Mouse (Mus musculus): ENCODE measurements around the gene Cdk6. TPM values are rescaled to one million over a fixed set of nuclear protein-coding genes. Genes with fewer than 3 reads are reported as not detected.
"Not testable (repeated sequence)": the region's sequence is repeated elsewhere in the genome, so short reads cannot be mapped to it uniquely, and the experiment has no call there.

Gene Cdk6
- total and polyA plus RNA-seq, 3 experiments, result 4.0 to 10.6 (median 8.1) TPM

DNA sequence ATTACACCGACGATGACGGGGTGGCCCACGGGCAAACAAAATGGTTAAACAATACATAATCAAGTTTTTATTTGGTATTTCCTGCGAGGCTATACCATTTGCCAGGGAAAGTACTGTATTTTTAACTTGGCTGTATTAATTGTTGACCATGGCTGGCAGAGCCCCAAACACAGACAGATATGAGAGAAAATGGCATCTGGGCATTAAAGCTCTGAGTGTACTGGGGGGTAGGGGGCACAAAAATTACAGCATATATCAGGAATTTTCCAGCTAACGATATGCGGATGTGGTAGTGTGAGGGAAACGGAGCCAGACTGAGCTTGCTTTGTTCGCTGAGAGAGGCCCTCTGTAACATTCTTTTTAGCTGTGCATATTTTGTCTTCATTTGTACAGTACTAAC is 109.9 kb downstream of the Cdk6 start:
- H3K4me1 ChIP-seq (ENCODE audit: control insufficient read depth, insufficient read depth, low read length); H3K79me2 ChIP-seq (replicated peaks; ENCODE audit: control insufficient read depth, insufficient read depth, low read length); H3K4me3 ChIP-seq; DNase-seq; H3K27me3 ChIP-seq (ENCODE audit: control insufficient read depth, insufficient read depth, low read length); H3K27ac ChIP-seq; intact Hi-C loops (cut with DNase I); H3K9ac ChIP-seq (ENCODE audit: low read depth, low read length); H3K36me3 ChIP-seq (ENCODE audit: control insufficient read depth, insufficient read depth, low read length): not testable (repeated sequence)
- 32% methylated on average over 9 of the region's 9 CpGs for WGBS

DNA sequence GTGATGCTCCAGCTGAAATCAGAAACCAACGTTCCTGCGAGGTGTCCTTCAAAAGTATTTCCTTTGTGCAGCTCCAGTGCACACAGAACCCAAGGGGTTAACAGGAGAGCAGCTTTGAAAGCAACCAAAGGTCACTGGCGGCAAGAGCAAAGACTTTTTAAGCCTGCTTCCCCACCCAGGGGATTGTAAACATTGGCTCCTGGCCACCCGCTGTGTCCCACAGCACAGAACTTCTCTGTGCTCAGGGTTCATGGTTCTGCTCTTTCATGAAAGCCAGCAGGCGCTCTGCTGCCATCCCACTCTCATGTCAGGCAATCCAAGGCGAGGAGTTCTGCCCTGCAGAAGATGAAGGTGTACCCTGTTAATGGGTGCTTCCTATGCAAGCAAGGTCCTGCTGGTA is 112.7 kb downstream of the Cdk6 start:
- H3K4me3 ChIP-seq; H3K27me3 ChIP-seq (ENCODE audit: control insufficient read depth, insufficient read depth, low read length); DNase-seq; H3K27ac ChIP-seq; H3K4me1 ChIP-seq (ENCODE audit: control insufficient read depth, insufficient read depth, low read length); H3K36me3 ChIP-seq (ENCODE audit: control insufficient read depth, insufficient read depth, low read length); H3K9ac ChIP-seq (ENCODE audit: low read depth, low read length); H3K79me2 ChIP-seq (replicated peaks; ENCODE audit: control insufficient read depth, insufficient read depth, low read length); intact Hi-C loops (cut with DNase I): not testable (repeated sequence)
- WGBS, result 33% methylated on average over 6 of the region's 6 CpGs

DNA sequence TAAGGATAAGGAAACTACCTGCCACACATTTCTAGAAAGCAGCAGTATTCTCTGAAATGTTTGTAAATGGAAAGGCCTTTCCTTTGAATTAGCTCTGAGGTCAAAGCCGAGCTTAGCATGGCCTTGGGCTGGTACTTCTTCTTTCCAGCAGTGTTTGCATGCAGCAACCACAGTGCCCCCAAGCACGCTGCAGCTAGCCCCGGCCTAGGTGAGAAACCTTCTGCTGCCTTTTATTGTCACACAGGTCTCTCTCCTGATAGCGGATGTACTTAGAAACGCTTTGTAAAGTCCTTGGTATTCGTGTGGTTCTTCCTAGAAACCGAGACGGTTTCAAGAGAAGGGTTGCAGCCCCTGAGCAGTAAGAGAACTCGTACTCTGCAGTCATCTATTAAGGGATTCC is 119.6 kb downstream of the Cdk6 start:
- H3K27ac ChIP-seq, result no peak overlapping the region
- WGBS, result 83% methylated on average over 9 of the region's 9 CpGs
- intact Hi-C loops (cut with DNase I), result no loop called here
- no peak for DNase-seq
- H3K79me2 ChIP-seq (replicated peaks; ENCODE audit: control insufficient read depth, insufficient read depth, low read length), result no peaks in the 10 kb centered on the region
- TF ChIP-seq POLR2A (IDR thresholded peaks at IDR 0.05; ENCODE audit: insufficient read depth, low read depth, low read length) (no peak), EP300 (IDR thresholded peaks at IDR 0.05; ENCODE audit: insufficient read depth, low read depth, low read length) (no peak), CTCF (IDR thresholded peaks at IDR 0.05) (no peak)
- peaks cover 2% of the 10 kb centered on the region; the same call in 1 of the 2 replicates for H3K4me1 ChIP-seq (ENCODE audit: control insufficient read depth, insufficient read depth, low read length)
- H3K36me3 ChIP-seq (ENCODE audit: control insufficient read depth, insufficient read depth, low read length), result no peaks in the 10 kb centered on the region
- H3K27me3 ChIP-seq (ENCODE audit: control insufficient read depth, insufficient read depth, low read length), result no peaks in the 10 kb centered on the region
- no peak overlapping the region for H3K4me3 ChIP-seq
- H3K9ac ChIP-seq (ENCODE audit: low read depth, low read length), result no peak overlapping the region

DNA sequence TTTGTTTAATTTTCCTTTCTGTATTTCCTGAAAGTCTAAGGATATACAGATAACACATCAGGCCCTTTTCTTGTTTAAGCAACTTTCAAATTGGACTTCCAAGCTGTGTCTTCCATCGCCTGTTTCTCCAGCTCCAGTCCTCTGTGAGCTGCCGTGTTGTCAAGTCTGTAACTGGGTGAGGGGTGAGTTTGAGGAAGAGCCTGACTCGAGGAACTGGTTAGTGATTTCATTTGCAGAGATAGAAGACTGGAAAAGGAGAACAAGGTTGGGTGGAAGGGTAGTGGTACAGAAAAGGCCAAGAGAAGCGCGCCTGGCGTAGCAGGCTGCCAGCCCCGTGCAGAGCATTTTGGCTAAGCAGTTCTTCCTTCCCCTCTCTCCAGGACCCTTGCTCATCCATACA is 120.1 kb downstream of the Cdk6 start:
- DNase-seq, result no peak

DNA sequence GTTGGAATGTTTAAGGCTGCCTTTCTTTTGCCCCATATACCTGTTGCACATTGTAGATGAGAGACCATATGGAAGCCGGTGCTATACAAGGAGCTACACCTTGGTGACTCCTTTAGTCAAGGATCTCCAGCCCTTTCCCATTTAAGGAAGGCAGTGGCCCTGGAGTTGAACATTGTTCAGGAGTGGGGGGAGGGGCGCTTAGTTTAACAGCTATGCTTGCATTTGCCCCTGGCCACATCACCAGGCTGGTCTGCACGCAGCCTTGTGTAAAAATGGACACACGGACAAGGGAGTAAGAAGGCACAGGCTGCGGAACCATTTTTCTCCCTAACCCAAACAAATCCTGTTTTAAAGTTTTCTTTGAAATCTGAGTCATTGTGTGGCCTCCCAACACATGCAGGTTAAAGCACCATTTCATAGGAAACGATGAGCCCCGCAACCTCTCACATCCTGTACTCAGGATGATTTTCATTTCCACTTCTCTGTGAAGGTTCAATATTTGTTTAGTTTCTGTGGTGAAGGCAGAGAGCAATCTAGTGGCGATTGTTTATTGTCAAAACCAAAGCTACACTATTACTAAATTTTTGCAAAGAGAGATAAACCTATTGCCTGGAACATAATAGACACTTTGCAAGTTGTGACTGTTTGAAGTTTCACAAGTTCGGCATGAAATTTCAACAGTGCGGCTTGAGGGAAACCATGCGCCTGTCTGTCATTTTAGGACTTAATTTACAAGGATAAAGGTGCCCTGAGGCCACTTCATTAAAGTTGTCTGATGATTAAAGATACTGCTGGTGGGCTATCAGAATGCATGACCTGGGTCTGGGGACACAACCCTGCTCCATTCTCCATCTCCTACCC is 121.8 kb downstream of the Cdk6 start:
- no peaks in the 10 kb centered on the region for H3K79me2 ChIP-seq (replicated peaks; ENCODE audit: control insufficient read depth, insufficient read depth, low read length)
- no peak overlapping the region for H3K9ac ChIP-seq (ENCODE audit: low read depth, low read length)
- no peak for DNase-seq
- H3K4me3 ChIP-seq, result no peak overlapping the region
- no peaks in the 10 kb centered on the region for H3K27me3 ChIP-seq (ENCODE audit: control insufficient read depth, insufficient read depth, low read length)
- intact Hi-C loops (cut with DNase I), result no loop called here
- H3K36me3 ChIP-seq (ENCODE audit: control insufficient read depth, insufficient read depth, low read length), result 0 out of 2 replicates have a peak, but pooled peaks cover 2% of the 10 kb centered on the region
- H3K4me1 ChIP-seq (ENCODE audit: control insufficient read depth, insufficient read depth, low read length), result peaks cover 3% of the 10 kb centered on the region; the same call in 1 of the 2 replicates
- TF ChIP-seq EP300 (IDR thresholded peaks at IDR 0.05; ENCODE audit: insufficient read depth, low read depth, low read length) (no peak), CTCF (IDR thresholded peaks at IDR 0.05) (no peak), POLR2A (IDR thresholded peaks at IDR 0.05; ENCODE audit: insufficient read depth, low read depth, low read length) (no peak)
- no peak overlapping the region for H3K27ac ChIP-seq
- 87% methylated on average over 11 of the region's 11 CpGs for WGBS

More for the DNA sequence above, 120.1 kb downstream of the Cdk6 start:
- Histone ChIP-seq H3K4me1 (ENCODE audit: control insufficient read depth, insufficient read depth, low read length) (peaks cover 3% of the 10 kb centered on the region; the same call in 1 of the 2 replicates), H3K27ac (no peak overlapping the region), H3K9ac (ENCODE audit: low read depth, low read length) (no peak overlapping the region), H3K4me3 (no peak overlapping the region), H3K79me2 (replicated peaks; ENCODE audit: control insufficient read depth, insufficient read depth, low read length) (no peaks in the 10 kb centered on the region), H3K27me3 (ENCODE audit: control insufficient read depth, insufficient read depth, low read length) (no peaks in the 10 kb centered on the region), H3K36me3 (ENCODE audit: control insufficient read depth, insufficient read depth, low read length) (no peaks in the 10 kb centered on the region)
- TF ChIP-seq CTCF (IDR thresholded peaks at IDR 0.05), result no peak
- no peak for TF ChIP-seq POLR2A (IDR thresholded peaks at IDR 0.05; ENCODE audit: insufficient read depth, low read depth, low read length)
- TF ChIP-seq EP300 (IDR thresholded peaks at IDR 0.05; ENCODE audit: insufficient read depth, low read depth, low read length), result no peak
- intact Hi-C loops (cut with DNase I), result no loop called here
- 83% methylated on average over 7 of the region's 7 CpGs for WGBS

DNA sequence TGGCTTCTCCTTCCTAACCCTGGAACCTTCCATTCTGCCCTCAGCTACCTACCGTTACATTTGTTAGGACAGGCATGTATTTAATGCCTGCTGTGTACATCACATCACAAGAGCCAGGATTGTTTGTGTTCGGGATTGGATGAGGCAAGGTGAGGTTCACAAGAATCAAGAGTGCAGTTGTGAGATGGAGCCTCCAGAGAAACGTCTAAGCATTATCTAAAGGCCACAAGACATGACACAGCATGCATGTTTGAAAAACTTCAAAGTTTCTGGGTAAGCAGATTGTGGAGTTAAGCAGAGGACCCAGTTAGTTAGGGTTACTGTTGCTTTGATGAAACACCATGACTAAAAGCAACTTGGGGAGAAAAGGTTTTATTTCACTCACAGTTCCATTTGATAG is 122.5 kb downstream of the Cdk6 start:
- H3K27me3 ChIP-seq (ENCODE audit: control insufficient read depth, insufficient read depth, low read length), result no peaks in the 10 kb centered on the region
- no peak for DNase-seq
- H3K79me2 ChIP-seq (replicated peaks; ENCODE audit: control insufficient read depth, insufficient read depth, low read length), result no peaks in the 10 kb centered on the region
- H3K4me3 ChIP-seq, result no peak overlapping the region
- H3K27ac ChIP-seq, result no peak overlapping the region
- H3K9ac ChIP-seq (ENCODE audit: low read depth, low read length), result no peak overlapping the region
- peaks cover 3% of the 10 kb centered on the region; the same call in 1 of the 2 replicates for H3K4me1 ChIP-seq (ENCODE audit: control insufficient read depth, insufficient read depth, low read length)
- H3K36me3 ChIP-seq (ENCODE audit: control insufficient read depth, insufficient read depth, low read length), result 0 out of 2 replicates have a peak, but pooled peaks cover 2% of the 10 kb centered on the region
- TF ChIP-seq CTCF (IDR thresholded peaks at IDR 0.05) (no peak), POLR2A (IDR thresholded peaks at IDR 0.05; ENCODE audit: insufficient read depth, low read depth, low read length) (no peak)
- intact Hi-C loops (cut with DNase I), result no loop called here
- 80% methylated on average over 3 of the region's 3 CpGs for WGBS

All from heart, adult 2 months (tissue).